Mouse (Mus musculus) heart, postnatal 0 days (tissue): Measurements from ENCODE around the gene Gm5767.

Experiments used
- CTCF ChIP-seq: IDR thresholded peaks from 2 replicates; pipeline ENCODE4 v1.5.1; 2016; ENCODE audit warnings: antibody characterized with exemption, control low read depth, low read depth
- EP300 ChIP-seq: IDR thresholded peaks from 2 replicates; pipeline ENCODE4 v1.6.1; 2016; ENCODE audit warnings: antibody characterized with exemption, low read depth

DNA sequence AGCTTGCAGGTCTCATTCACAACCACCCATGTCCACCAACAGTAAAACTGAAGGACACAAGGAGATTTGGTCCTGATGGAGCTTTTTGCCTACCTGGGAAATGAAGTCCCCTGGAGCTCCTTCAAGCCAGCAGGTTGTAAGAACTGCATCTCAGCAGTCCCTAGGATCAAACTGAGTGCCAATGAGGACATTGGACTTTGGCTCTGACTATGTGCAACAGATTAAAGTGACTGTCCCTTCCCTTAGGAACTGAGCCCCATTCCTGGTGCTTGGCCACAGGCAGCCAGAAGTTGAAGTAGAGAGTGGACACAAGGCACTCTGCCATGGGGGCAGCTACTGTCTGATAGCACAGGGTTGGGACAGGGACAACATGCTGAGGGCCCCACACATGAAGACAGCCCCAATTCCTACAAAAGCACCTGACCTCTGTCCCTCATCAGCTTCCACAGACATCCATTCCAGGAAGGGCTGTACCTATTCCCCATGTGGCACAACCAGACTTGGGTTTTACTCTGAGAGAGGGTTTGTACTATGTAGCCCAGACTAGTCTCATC lies 7.1 kb downstream of the Gm5767 start:
- no peak for TF ChIP-seq CTCF
- TF ChIP-seq EP300, result no peak
